Mouse (Mus musculus): ENCODE results near the gene B4galt5. TPM values are rescaled to one million over a fixed set of nuclear protein-coding genes. Genes with fewer than 3 reads are reported as not detected.

B4galt5 gene
- total RNA-seq, 2 experiments from 2014 or later = 86.1 to 102 TPM

- no peak for DNase-seq (ENCODE audit: low spot score in 2 of 2)
Measured at GRCm38 (mm10) chr2:167363272-167364045, 14.5 kb upstream of the B4galt5 start.

GRCm38 (mm10) chr2:167358499-167358898 is 9.5 kb upstream of the B4galt5 start:
- no peak for DNase-seq (ENCODE audit: low spot score in 2 of 2)

- no peak for DNase-seq (ENCODE audit: low spot score in 2 of 2)
Measured at GRCm38 (mm10) chr2:167356885-167357284, 7.9 kb upstream of the B4galt5 start.

GRCm38 (mm10) chr2:167354611-167355165 is 5.7 kb upstream of the B4galt5 start:
- no peak for DNase-seq (ENCODE audit: low spot score in 2 of 2)

GRCm38 (mm10) chr2:167354046-167354445 is 5.1 kb upstream of the B4galt5 start:
- DNase-seq (ENCODE audit: low spot score in 2 of 2) = no peak

GRCm38 (mm10) chr2:167352496-167352895 is 3.5 kb upstream of the B4galt5 start:
- DNase-seq (ENCODE audit: low spot score in 2 of 2) = no peak

- no peak for DNase-seq (ENCODE audit: low spot score in 2 of 2)
Measured at GRCm38 (mm10) chr2:167351371-167351951, 2.5 kb upstream of the B4galt5 start.

- no peak for DNase-seq (ENCODE audit: low spot score in 2 of 2)
Measured at GRCm38 (mm10) chr2:167350126-167350650, 1.2 kb upstream of the B4galt5 start.

- peak in 1 of 2 experiments; percentile 86 for DNase-seq (ENCODE audit: low spot score in 2 of 2)
Measured at GRCm38 (mm10) chr2:167349283-167349936, 427 bp upstream of the B4galt5 start.

- no peak for DNase-seq (ENCODE audit: low spot score in 2 of 2)
Measured at GRCm38 (mm10) chr2:167347991-167348375, 1.0 kb downstream of the B4galt5 start.

- no peak for DNase-seq (ENCODE audit: low spot score in 2 of 2)
Measured at GRCm38 (mm10) chr2:167347361-167347760, 1.6 kb downstream of the B4galt5 start.

GRCm38 (mm10) chr2:167345508-167346164 is 3.3 kb downstream of the B4galt5 start:
- no peak for DNase-seq (ENCODE audit: low spot score in 2 of 2)

- no peak for DNase-seq (ENCODE audit: low spot score in 2 of 2)
Measured at GRCm38 (mm10) chr2:167344871-167345507, 4.0 kb downstream of the B4galt5 start.

GRCm38 (mm10) chr2:167343369-167344140 is 5.4 kb downstream of the B4galt5 start:
- no peak for DNase-seq (ENCODE audit: low spot score in 2 of 2)

GRCm38 (mm10) chr2:167342876-167343275 is 6.1 kb downstream of the B4galt5 start:
- DNase-seq (ENCODE audit: low spot score in 2 of 2) = no peak

GRCm38 (mm10) chr2:167337580-167337979 is 11.4 kb downstream of the B4galt5 start:
- DNase-seq (ENCODE audit: low spot score in 2 of 2) = no peak

- no peak for DNase-seq (ENCODE audit: low spot score in 2 of 2)
Measured at GRCm38 (mm10) chr2:167337214-167337512, 11.8 kb downstream of the B4galt5 start.

- DNase-seq (ENCODE audit: low spot score in 2 of 2) = no peak
Measured at GRCm38 (mm10) chr2:167336384-167337213, 12.4 kb downstream of the B4galt5 start.

GRCm38 (mm10) chr2:167335066-167335465 is 13.9 kb downstream of the B4galt5 start:
- DNase-seq (ENCODE audit: low spot score in 2 of 2) = no peak

Measured in adrenal gland, postnatal 4 days (tissue).